Mouse (Mus musculus): Measurements from ENCODE around the gene Myocd. TPM values are rescaled to one million over a fixed set of nuclear protein-coding genes. Genes with fewer than 3 reads are reported as not detected.

Gene Myocd
- under 1 TPM in 1 of 2 experiments, not detected in 1; 0.15 TPM for polyA plus RNA-seq (2017; shearing (Covaris generic))

DNA sequence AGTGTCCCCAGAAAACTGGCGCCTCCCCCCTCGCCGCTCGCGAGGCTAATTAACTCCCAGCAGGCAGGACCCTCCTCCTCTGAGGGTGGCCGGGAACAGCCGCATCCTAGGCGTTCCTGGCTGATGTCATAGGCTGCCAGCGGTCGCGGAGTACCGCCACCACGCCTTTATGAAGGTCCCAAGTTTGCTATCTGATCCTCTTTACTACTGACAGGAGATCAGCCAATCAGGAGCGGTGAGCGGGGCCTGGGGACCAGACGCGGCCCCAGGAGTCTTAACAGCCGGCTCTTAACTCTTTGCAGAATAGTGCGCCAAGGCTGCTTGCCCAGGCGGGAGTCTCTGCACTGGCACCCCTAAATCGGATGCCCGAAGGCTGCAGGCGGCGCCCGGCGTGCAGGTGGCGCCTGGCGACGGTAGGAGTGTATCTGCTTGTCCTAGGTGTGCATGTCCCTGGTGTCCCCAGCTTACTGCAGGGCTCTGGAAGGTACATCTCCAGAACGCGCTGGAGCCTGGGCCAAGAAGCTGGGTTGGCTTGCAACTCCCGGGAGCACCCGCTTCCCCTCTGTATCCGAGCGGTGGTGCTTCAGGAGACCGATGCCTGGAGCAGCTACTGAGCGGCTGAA, at the start of gene Myocd:
Gene Myocd, minus strand, starts transcription at position 139 of the 623 bp plus-strand sequence.
- no peak for ATAC-seq

DNA sequence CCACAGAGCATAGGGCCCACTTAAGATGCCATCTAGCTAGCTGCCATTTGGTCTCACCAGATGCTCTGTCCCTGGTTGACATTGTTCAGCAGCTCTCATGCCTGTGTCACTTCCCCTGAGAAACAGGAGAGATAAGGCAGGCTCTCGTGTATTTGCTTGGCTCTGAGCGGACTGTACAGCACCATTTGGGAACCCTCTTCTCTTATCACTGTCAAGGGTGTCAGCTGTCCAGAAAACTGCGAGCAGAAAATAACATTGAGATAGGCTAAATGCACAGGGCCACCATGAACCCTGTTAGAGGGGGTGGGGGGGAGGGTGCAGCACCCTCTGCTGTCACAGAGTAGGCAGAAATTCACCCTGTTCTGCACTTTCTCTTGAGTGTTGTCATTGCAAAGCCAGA, 34.0 kb upstream of the Myocd start:
- ATAC-seq = no peak

DNA sequence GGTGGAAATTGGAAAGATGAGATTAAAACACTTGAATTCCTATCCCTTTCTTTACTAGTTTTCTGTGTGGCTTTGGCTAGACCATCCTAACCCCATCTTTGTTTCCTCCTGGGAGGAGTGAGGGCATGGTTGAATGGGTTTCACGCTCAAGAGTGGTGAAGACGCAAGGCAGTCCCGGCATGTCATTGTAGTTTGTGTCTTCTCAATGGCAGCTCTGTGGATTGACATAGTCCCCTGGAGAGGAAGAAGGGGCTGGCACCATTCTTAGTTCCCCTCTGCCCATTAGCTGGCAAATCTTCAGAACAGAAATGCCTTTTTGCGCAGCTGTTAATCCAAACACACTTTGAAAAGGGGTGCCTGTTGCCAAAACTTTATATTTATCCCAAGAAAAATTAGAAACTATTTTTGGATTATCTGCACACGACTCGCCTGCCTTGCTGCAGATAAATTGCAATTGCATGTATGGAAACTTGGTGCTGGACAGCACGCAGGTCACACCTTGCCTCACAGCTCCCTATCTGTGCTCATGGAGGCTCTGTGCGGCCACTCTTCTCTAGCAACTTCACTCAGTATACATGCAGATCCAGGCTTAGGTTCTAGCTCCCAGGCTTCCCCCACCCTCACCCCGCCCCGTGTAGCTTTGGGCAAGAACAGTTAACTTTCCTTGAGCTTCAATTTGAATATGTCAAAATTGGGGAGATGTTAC, 24.5 kb upstream of the Myocd start:
- no peak for ATAC-seq

DNA sequence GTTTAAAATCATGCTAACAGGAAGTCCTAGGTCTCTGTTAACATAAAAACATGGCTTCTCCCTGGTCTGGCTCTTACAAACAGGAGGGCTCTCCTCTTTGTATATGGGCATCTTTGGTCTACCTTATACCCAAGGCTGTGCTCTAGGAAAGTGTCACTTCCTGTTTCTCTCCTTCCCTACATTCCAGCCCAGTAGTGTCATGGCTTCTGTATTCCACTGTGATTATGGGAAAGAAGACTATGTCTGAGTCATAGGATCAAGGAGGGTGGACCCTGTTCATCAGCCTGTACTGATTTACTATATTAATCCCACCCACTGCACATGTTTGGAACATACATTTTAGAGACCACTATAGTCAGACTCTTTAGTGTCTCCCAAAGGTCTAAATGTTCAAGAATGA, 23.2 kb upstream of the Myocd start:
- no peak for ATAC-seq

DNA sequence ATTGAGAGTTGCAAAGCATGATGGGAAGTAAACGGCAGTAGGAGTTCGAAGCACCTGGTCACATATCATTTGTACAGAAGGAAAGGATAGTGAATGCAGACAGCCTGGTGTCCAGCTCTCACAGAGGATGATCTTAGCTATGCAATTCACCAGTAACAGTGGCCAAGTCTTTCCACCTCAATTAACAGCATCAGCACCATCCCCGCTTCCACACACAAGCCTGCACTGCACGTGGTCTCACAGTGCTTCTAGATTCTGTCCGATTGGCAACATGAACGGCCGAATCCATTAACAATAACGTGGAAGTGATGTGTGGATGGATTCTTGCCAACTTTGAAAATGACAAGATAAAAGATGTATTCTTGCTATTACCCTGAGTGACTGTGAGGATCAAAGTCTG, 17.9 kb upstream of the Myocd start:
- ATAC-seq = no peak

DNA sequence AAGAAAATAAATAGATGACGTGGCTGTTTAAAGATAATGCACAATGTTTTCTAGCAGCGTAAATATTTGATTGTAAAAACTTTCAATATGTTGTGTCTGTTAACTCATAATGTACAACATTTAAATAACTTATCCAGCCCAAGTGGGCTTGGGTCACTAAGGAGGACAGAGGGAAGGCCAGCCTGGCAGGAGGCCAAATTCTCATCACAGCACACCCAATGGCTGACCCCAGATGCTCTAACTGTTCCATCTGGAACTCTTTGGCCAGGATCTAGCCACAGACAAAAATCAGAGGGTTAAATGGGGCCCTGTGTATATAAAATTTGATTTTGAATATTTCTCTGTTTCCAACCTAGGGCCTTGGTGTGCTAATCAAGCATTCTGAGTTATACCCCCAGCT, 16.4 kb upstream of the Myocd start:
- ATAC-seq = no peak

DNA sequence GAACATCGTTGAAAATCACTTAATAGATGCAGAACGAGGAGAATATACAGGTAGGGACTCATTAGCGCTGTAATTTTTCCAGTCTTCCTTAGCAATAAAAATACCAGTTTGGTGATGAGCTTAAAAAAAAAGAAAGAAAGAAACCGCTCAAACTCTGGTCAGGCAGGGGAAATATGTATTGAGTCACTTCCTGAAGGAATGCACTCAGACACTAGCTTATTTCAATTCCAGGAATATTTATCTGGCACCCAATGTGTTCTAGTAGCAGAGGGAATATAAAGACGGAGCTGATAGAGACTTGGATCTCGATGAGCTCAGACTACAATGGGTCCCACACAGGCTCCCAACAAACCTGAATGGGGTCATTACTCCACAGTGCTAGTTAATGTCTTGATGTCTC, 5.7 kb upstream of the Myocd start:
- no peak for ATAC-seq

DNA sequence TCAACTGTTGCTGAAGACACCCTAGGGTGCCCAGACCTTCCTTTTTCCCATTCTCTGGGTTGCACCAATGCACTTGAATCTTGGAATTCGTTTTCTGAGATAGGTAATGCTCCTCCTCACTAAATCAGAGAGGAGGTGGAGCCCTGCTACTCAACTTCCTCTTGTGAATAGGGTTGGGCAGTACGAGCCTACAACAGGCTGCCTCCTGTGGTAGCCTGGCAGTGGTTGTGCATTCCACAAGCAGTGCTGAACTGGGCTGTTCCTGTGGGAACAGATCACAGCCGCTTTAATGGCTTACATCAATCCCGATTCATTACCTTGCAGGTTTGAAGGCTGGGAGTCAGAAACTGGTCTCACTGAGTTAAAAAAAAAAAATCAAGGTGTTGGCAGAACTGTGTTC, 1.2 kb upstream of the Myocd start:
- no peak for ATAC-seq

DNA sequence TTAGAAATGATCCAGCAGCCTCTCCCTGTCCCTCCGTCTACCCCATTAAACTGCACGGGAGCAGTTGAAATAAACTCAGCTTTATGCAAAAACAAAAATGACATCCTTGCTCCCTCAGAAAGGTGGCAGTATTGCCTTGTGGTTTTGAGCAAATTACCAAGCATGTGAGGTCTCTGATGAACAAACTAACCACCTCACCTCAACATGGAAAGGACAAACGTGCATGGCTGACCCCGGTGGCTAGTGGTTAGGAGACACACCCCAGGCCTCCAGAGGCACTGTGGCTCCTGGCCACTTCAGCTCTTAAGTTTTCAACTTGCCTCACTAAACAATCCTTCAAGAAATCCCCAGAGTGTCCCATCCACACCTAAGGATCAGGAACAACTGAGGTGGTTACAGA, 1.5 kb downstream of the Myocd start:
- ATAC-seq = no peak

DNA sequence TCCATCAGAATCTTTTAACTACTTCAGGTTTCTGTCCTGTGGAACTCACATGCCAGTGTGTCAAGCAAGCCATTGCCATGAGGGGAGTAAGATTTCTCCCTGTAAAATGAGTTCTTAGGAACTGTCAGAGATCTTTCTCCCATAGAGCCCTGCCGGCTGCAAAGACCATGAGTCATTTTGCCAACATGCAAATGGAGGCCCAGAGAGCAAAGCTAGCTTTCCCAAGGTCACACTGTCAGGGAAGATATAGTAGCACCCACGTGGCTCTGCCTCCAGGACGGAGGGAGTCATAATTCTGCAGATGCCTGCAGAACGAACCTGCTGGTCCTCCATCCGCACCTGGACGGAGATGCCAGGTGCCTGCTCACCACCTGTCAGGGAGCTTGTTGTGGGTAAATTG, 6.3 kb downstream of the Myocd start:
- no peak for ATAC-seq

DNA sequence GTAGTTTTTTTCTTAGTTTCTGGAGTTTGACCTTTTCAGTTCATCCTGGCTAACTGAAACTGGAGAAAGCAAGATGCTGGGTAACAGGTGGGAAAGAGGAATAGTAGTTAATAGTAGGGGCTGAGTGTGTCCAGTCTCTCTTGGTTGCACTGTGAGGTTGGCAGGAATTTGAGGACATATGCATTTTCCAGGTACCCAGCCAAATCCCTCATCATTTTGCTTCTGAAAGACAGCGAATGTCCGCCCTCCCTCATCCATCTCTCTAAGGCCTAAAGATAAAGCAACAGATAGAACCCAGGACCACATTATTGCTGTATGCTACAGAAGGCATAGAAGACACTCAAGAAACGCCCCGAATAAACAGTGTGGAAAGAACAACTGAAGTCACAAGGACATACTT, 10.8 kb downstream of the Myocd start:
- ATAC-seq = no peak

DNA sequence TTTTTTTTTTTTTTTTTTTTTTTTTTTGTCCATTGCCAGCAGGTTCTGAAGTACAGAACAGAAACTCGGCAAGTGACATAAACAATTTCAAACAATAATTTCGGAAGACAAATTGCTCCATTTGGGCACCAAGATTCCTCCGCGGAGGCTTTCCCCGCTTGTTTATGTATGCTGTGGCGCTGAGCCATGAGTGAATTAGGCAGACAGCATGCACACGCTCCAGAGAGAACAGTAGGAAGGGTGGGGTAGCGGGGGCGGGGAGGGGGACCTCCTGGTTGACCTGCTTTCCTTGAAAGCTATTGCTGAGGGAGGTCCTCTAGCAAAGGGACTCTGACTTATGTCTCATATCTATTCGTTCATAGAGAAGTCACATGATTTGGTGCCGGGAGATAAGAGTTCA, 13.6 kb downstream of the Myocd start:
- no peak for ATAC-seq

DNA sequence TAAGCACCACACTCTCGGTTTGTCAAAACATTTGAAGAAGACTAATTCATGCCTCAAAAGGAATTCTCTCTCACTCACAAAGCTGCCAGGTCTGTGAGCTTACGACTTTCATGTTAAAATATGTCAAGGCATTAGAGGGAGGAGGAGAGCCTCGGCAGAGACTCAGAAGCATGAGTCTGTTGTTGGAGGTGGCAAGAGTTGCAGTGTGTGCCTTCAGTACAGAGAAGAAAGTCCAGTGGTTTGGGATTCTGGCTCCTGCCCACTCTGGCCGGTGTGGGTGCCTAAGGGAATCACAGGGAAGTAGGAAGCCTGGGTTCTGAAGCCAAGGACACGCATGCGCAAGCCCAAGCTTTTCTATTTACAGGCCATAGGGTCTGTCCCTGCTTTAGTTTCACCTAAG, 14.2 kb downstream of the Myocd start:
- ATAC-seq = no peak

DNA sequence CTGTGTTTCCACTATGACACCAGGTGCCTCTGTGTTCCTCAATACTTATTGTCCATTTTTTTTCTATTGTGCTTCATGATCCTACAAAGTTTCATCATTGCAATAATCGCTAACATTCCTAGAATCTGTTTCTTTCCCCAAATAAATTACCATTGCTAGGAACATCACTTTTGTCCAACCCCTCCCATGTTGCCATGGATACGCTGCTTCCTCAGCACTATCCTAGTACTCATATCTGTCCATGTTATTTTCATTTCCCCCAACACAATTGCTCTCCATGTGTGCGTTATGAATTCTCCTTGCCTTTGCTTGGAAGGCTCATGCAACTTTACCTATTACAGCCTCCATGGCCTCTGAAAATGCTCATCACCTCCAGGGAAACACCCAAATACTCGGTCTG, 19.4 kb downstream of the Myocd start:
- ATAC-seq = no peak

DNA sequence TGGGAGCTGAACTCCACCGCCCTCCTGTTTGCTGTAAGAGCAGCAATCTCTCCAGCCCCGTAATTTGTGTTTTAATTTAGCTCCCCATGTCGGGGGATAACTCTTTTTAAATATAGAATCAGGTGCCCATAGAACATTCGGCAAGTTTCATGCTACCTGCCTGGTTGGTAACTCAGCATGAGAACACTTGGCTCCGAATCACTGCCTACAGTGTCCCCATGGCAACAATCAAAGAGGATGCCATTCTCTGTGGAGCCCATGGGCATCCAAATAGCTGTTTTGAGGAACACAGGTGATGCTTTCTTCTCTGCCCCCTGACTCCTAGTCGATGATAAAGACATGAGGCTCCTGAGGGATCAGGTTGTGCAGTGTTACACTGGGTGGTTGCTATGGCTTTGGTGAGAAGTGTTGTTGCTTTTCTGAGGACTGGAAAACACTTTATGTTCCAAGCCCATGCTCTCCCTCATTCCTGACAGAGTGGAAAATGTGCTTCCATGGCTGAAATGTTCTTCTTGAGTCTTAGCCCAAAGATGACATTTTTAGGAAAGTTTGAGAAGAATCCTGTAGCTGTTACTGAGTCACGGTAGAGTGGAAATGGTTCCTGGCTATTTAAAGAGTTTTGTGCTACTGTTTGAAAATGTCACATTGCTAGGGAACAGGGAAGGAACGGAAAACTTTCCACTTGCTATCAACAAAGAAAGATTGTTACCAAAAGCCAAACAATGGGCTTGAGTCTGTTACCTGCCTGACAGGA, 23.3 kb downstream of the Myocd start:
- no peak for ATAC-seq

DNA sequence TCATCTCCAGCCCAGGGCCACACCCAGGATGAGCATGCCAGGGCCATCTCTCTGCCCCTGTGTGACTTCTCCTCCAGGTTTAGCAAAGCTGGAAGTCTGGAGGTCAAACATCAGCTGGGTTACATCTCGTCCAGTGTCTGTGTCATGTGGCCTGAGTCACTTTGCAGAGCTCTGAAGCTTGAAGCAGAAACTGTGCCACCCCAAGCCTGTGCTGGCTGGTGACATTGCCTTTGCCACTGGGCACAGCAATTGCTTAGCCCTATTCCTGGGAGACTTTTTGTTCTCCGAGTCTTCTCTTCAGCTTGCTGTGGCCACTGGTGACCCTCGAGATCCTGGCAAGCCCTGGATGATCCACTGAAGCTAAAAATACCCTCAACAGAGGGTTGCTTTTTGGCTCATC, 26.2 kb downstream of the Myocd start:
- ATAC-seq = no peak

DNA sequence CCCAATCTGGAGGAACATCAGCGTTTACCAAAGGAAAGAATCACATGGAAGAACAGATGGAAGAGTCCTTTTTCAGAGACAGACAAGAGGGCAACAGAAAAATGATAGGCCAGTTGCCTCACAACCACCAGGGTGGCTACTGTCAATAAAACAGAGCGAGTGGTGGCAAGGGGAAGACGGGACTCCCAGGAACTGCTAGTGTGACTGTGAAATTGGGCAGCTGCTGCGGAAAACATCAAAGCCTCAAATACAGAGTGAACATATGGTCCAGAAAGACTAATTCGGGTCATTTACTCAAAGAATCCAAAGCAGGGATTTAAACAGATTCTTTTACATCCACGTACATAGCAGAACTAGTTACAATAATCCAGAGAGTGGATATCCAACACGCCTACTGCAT, 29.3 kb downstream of the Myocd start:
- no peak for ATAC-seq

DNA sequence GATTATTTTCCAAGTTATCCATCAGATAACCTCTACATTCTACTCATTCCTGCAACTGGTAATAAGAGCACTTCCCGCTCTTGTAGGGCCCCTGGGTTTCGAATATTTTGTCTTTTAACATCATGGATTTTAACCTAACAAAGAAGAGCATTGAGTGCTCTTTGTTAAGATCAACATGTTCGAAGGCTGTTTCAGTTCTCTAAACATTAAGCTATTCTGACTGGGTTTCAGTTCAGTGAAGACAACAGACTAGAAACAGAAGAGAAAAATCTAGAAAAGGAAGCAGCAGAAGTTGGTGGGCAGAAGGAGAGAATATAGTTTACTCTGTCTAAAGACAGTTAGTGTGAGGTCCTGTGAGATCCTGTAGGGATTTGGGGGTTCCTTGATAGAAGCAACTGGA, 31.9 kb downstream of the Myocd start:
- ATAC-seq = no peak

DNA sequence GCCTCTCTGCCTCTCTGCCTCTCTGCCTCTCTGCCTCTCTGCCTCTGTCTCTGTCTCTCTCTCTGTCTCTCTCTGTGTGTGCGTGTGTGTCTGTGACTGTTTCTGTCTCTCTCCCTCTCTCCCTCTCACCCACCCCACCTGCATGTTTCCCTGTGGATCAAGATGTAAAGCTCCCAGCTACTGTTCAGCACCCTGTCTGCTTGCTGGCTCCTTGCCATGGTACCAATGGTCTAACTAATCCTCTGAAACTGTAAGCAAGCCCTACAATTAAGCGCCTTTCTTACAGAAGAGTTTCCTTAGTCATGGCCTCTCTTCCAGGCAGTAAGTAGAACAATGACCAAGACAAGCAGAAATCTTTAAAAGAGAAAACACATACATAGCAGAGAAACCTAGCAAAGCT, 32.9 kb downstream of the Myocd start:
- no peak for ATAC-seq

DNA sequence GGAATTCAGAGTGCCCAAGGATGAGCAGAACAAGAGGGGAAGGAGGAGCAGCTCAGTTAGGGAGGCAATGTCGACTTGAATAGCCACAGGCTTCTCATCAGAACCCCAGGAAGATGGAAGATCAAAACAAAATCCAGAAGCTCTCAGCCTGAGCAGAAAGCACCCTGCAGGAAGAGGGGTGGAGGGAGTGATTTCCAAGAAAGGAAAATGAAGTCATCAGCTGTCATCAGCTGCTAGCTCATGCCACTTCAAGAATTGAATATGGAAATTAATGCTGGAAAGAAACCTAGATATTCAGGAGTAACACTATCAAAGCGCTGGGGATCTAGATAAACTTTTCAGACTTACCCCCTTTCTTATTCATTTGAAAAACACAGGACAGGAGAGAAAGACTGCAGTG, 34.4 kb downstream of the Myocd start:
- no peak for ATAC-seq

DNA sequence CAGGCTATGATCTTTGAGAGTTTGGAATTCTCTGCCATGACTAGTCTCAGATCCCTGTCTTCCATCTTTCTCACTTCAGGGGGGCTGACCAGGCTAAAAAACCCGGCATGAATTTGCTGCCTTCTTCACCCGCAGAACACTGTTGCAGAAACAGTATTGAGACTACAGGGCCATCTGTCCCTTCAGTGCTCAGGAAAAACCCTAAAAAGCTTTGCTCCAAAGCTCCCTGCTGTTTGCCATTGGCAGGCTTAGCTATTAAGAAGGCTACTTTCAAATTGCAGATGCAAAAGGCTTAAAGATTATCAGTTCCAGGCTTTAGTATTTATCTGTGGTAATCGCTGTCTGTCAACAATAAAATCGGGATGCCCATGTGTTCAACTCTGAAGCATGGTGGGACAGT, 38.0 kb downstream of the Myocd start:
- no peak for ATAC-seq

DNA sequence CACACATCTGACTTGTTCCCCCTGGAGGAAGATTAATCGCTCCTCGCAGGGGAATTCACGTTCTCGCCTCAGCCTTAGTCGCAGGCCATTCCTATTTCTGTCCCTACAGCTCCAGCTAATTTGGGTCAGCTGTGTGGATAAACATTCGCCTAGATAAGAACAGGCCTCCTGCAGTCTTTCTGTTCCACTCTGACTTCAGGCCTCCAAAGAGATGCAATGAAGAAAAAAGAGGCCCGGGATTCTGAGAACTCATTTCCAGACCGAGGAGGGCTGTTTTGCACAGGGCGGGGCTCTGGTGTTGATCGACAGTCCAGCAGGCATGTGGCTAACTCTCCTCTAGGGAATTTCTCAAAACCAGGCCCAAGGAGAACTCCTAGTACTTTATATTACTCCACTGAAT, 43.0 kb downstream of the Myocd start:
- no peak for ATAC-seq

DNA sequence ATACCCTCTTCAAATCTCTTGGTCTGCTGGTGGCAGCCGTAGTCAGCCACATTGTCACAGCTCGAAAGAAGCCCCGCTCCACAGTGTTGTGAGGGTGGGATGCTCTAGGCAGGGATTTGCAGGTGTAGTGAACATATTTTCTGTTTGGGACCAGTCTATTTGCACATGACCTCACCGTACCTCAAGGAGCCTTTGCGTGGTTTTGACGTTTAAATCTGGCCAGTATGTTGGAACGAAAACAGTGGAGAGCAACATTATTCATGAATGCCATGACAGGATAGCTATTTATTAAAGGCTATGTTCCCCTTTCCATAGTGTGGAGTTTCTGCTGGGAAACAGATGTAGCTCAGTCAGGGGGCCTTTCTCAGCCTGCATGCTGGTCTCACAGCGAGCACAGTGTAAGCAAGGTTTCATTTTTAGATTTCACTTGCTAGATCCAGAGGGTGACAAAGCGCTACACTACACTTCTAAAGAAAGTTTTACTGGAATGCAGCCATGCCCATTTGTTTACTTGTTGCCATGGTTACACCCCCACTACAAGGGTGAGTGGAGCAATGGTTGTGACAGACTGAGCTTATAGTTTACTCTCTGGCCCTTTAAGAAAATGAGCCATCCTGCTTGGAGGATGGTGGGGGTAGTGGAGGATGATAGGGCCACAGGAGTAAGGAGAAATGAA, 54.7 kb downstream of the Myocd start:
- ATAC-seq = no peak

DNA sequence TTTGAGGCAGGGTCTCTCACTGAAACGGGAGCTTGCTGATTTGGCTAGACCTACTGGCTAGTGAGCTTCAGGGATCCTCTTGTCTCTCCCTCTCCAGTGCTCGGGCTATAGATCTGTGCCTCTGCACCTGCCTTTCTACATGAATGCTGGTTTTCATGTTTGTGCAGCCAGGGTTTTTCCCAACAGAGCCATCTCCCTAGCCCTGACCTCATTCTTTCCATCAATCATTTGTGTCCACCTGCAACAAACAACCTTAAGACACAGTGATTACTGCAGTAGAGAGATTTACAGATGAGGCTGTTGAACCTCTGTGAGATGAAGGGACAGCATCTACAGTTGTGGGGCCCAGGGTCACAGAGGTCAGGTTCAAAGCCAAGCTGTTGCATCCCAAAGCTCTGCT, 56.0 kb downstream of the Myocd start:
- no peak for ATAC-seq

All from CD4-positive, CD25-positive, alpha-beta regulatory T cell, adult 4 months (primary cell).